Mouse (Mus musculus) myocyte (in vitro differentiated cells): ENCODE data around the gene Primpol.

Experiments used
- E2F4 ChIP-seq: IDR thresholded peaks from one replicate; pipeline ENCODE4 v1.6.1; 2011; ENCODE audit warnings: mild to moderate bottlenecking, control low read depth, moderate library complexity; ENCODE audit not compliant: insufficient read depth
- POLR2A ChIP-seq: IDR thresholded peaks from one replicate; pipeline ENCODE4 v1.6.1; 2011; ENCODE audit warnings: low read depth, mild to moderate bottlenecking, control low read depth, moderate library complexity; ENCODE audit not compliant: insufficient read length
- POLR2AphosphoS2 ChIP-seq: IDR thresholded peaks from one replicate; pipeline ENCODE4 v1.6.1; 2011; ENCODE audit warnings: low read depth, control low read depth; ENCODE audit not compliant: insufficient read length
- SRF ChIP-seq: IDR thresholded peaks from one replicate; pipeline ENCODE4 v1.6.1; 2011; ENCODE audit warnings: low read depth; ENCODE audit not compliant: control insufficient read depth, insufficient read length
- USF1 ChIP-seq: IDR thresholded peaks from one replicate; pipeline ENCODE4 v1.6.1; 2011; ENCODE audit warnings: low read depth, mild to moderate bottlenecking, control low read depth, moderate library complexity

DNA sequence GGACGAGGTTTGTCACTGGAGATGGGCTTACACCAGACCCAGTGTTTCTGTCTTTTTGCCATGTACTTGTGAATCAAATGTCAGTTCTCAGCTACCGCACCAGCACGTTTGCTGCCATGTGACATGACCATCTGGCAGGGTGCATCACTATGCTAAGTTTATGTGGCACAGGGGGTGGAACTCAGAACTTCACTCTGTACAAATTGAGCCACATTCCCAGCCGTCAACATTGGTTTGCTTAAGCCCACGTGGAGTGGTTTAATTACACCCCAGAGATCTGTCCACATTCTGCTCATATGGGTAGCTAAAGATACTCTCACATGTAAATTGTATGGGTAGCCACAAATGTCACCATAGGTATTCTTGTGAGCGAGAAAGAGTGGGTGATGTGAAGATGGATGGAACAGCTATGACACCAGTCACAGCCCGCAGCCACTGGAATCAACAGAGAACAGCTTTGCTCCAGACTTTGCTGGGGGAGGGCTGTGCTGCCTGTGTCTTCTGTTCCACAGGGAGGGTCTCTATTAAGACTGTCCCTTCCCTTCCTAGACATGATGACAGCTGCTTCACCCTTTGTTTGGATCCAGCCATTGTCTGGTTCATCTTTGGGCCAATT is 50.0 kb downstream of the Primpol start:
- TF ChIP-seq POLR2A = no peak
- no peak for TF ChIP-seq E2F4
- TF ChIP-seq SRF = no peak
- TF ChIP-seq USF1 = no peak
- no peak for TF ChIP-seq POLR2AphosphoS2
